Comparison of ENCODE assay signal across 8 mouse cellular contexts in the genomic region with DNA sequence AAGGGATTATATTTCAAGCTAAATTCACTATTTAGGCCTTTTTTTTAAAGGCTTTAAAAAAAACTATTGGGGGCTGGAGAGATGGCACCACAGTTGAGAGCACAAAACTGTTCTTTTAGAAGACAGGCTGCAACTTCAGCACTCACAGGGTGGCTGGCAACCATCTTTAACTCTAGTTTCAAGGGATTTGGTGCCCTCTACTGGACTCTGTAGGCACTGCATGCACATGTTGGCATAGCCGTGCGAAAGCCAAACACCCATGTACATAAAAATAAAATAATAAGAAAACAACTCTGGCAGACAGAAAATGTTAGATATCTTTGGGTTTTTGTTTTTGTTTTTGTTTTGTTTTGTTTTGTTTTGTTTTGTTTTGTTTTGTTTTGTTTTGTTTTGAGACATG. TPM values are rescaled to one million over a fixed set of nuclear protein-coding genes. Genes with fewer than 3 reads are reported as not detected.
DNase-seq lines count a peak whose midpoint lies in the region; ATAC-seq lines count a peak whose summit lies in the region.

No protein-coding gene starts in this region.

- ATAC-seq in embryonic facial prominence, embryonic 11.5 days (replicated peaks; ENCODE audit: insufficient number of reproducible peaks, low FRiP score, low TSS enrichment, low read depth): no peak
- ATAC-seq in liver, embryonic 13.5 days (ENCODE audit: low read depth): no peak

- H3K4me3 ChIP-seq in embryonic facial prominence, embryonic 11.5 days (ENCODE audit: low read depth, low read length): no peak overlapping the region
- no peak overlapping the region for H3K4me3 ChIP-seq in liver, embryonic 13.5 days (replicated peaks)

- DNase-seq in ovary, postnatal 10 days (ENCODE audit: low spot score): peak; percentile 59
- DNase-seq in ovary, adult 18-20 months (ENCODE audit: low spot score): no peak
- peak; percentile 77 for DNase-seq in adrenal gland, postnatal 25 days
- peak; percentile 88 for DNase-seq in embryonic facial prominence, embryonic 11.5 days (ENCODE audit: low spot score)
- peak; percentile 48 to 83 for DNase-seq in kidney, adult 8-10 months
- peak; percentile 61 for DNase-seq in liver, embryonic 13.5 days
- peak; percentile 60 to 76 for DNase-seq in right cerebral cortex, postnatal 10 days (ENCODE audit: low spot score in 2 of 2)
- DNase-seq in urinary bladder, postnatal 36 days (ENCODE audit: low spot score in 2 of 2): peak; percentile 63 to 74

- H3K27ac ChIP-seq in embryonic facial prominence, embryonic 11.5 days (replicated peaks; ENCODE audit: low read depth, low read length): no peak overlapping the region
- H3K27ac ChIP-seq in liver, embryonic 13.5 days: no peak overlapping the region

- H3K27me3 ChIP-seq in embryonic facial prominence, embryonic 11.5 days (ENCODE audit: control insufficient read depth, insufficient read depth, low read length): no peaks in the 10 kb centered on the region
- 0 out of 2 replicates have a peak, but pooled peaks cover 4% of the 10 kb centered on the region for H3K27me3 ChIP-seq in liver, embryonic 13.5 days

- H3K9ac ChIP-seq in embryonic facial prominence, embryonic 11.5 days (replicated peaks; ENCODE audit: low read length): no peak overlapping the region
- no peak overlapping the region for H3K9ac ChIP-seq in liver, embryonic 13.5 days

- H3K4me1 ChIP-seq in embryonic facial prominence, embryonic 11.5 days (ENCODE audit: control insufficient read depth, insufficient read depth, low read length): no peaks in the 10 kb centered on the region
- H3K4me1 ChIP-seq in liver, embryonic 13.5 days (replicated peaks): peaks cover 14% of the 10 kb centered on the region

- WGBS in embryonic facial prominence, embryonic 11.5 days: 26% methylated on average over 2 of the region's 2 CpGs
- 13% methylated on average over 2 of the region's 2 CpGs for WGBS in liver, embryonic 13.5 days (ENCODE audit: insufficient replicate concordance)

- no peak overlapping the region for H3K4me2 ChIP-seq in embryonic facial prominence, embryonic 11.5 days (ENCODE audit: low read depth, low read length)
- H3K4me2 ChIP-seq in liver, embryonic 13.5 days: no peak overlapping the region

- no peaks in the 10 kb centered on the region for H3K9me3 ChIP-seq in embryonic facial prominence, embryonic 11.5 days (replicated peaks; ENCODE audit: control insufficient read depth, low read length)
- H3K9me3 ChIP-seq in liver, embryonic 13.5 days (replicated peaks): no peaks in the 10 kb centered on the region

- no peaks in the 10 kb centered on the region for H3K36me3 ChIP-seq in embryonic facial prominence, embryonic 11.5 days (replicated peaks; ENCODE audit: control insufficient read depth, insufficient read depth, low read depth, low read length)
- H3K36me3 ChIP-seq in liver, embryonic 13.5 days: no peaks in the 10 kb centered on the region

RNA-seq across cellular contexts. Expression of a gene that starts 3.8 kb away (rescaled TPM):
- 62.6 and 66.6 TPM in 2 replicates for total RNA-seq in adrenal gland, postnatal 25 days (2021)
- polyA plus RNA-seq in embryonic facial prominence, embryonic 11.5 days (2014; fragmentation: Nextera tagmentation; extraction: Ambion mirVana): 282 and 295 TPM in 2 replicates
- 62.0 and 66.8 TPM in 2 replicates for polyA plus RNA-seq in liver, embryonic 13.5 days (2015; fragmentation: Nextera tagmentation; extraction: Ambion mirVana)

RNA-seq across cellular contexts. Expression of a gene that starts 31.7 kb away (rescaled TPM):
- 35.1 and 37.5 TPM in 2 replicates for total RNA-seq in adrenal gland, postnatal 25 days (2021)
- 40.2 and 40.5 TPM in 2 replicates for polyA plus RNA-seq in embryonic facial prominence, embryonic 11.5 days (2014; fragmentation: Nextera tagmentation; extraction: Ambion mirVana)
- 16.2 and 16.5 TPM in 2 replicates for polyA plus RNA-seq in liver, embryonic 13.5 days (2015; fragmentation: Nextera tagmentation; extraction: Ambion mirVana)

RNA-seq across cellular contexts. Expression of a gene that starts 48.0 kb away (rescaled TPM):
- total RNA-seq in adrenal gland, postnatal 25 days (2021): not detected in 2 replicates
- 0.27 TPM in 1 of 2 replicates, not detected in the other for polyA plus RNA-seq in embryonic facial prominence, embryonic 11.5 days (2014; fragmentation: Nextera tagmentation; extraction: Ambion mirVana)
- not detected in 2 replicates for polyA plus RNA-seq in liver, embryonic 13.5 days (2015; fragmentation: Nextera tagmentation; extraction: Ambion mirVana)
